Mouse (Mus musculus) testis, adult 2 months (tissue): ENCODE data around the gene Plekhg2.

Source experiments
- CTCF ChIP-seq: fragments of 200-500 bp; IDR thresholded peaks from 2 replicates; pipeline ENCODE4 v1.5.1; 2012; ENCODE audit warnings: low read depth, mild to moderate bottlenecking, inconsistent platforms, low read length, moderate library complexity; ENCODE audit not compliant: control insufficient read depth, insufficient read depth, insufficient replicate concordance
- POLR2A ChIP-seq: fragments of 200-500 bp; IDR thresholded peaks from 2 replicates; pipeline ENCODE4 v1.6.1; 2012; ENCODE audit warnings: low read depth, mild to moderate bottlenecking, inconsistent platforms, low read length, moderate library complexity; ENCODE audit not compliant: control insufficient read depth

DNA sequence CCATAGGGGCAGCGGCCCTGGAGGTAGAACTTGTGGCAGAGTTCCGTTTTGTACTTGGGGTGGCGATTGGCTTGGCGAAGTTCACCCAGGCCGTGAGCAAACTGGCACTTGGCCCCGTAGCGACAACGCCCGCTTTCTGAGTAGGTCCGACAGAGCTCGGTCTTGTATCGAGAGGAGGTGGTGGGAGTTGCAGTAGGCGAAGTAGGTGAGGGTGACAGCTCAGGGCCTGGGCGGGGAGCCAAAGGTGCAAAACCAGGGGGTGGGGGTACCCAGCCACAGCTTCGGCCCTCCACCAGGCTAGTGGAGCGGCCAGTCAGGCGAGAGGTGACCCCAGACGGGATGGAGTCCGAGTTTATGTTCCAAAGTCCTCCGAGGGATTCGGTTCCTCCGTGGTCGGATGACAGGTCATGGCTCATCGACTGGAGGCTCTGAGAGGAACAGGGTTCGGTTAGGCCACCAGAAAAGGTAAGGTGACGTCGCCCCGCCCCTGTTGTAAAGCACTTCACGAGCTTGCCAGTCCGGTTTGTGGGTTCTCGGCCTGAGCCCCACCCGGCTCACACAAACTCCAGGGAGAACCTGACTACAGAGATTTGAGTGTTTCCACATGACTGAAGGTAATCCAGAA, 5.8 kb upstream of the Plekhg2 start:
- peak; percentile 7; the same call in 1 of the 2 replicates for TF ChIP-seq POLR2A
- no peak for TF ChIP-seq CTCF
